Mouse (Mus musculus) olfactory bulb, adult 2 months (tissue): ENCODE data around the gene Dcaf8.

Source experiments
- CTCF ChIP-seq: fragments of 200-500 bp; IDR thresholded peaks from 2 replicates; pipeline ENCODE4 v1.5.1; 2012; ENCODE audit warnings: low read depth, mild to moderate bottlenecking, low read length, moderate library complexity; ENCODE audit not compliant: insufficient read depth
- POLR2A ChIP-seq: fragments of 200-500 bp; IDR thresholded peaks from 2 replicates; pipeline ENCODE4 v1.6.1; 2012; ENCODE audit warnings: mild to moderate bottlenecking, low read depth, low read length, moderate library complexity; ENCODE audit not compliant: insufficient read depth

DNA sequence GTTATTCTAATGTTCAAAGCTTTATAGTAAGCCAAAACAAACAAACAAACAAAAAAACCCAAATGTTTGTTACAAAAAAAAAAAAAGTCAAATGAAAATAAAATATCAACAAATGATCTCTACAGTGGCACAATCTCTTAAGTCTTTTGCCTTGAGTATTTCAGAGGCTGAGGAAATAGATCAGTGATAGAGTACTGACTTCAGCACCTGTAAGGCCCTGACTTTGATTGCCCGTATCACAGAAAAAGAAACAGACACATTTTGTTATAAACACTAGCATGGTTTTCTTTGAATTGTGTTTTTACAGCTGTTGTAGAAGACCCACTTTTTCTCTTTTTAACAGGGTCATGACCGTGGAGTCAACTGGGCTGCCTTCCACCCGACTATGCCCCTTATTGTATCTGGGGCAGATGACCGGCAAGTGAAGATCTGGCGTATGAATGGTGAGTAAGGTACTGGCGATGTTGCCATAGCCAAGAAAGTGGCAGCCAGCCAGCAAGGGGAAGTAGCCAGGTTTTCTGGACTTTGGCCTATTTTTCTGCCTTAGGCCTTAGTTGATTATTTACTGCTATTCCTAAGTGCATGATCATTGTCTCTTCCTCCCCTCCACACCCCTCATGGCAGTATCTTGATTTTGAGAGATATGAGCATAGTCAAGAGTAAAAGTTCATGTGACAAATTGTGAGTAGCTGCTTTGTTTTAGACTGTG is 48.4 kb upstream of the Dcaf8 start:
- TF ChIP-seq CTCF, result no peak
- no peak for TF ChIP-seq POLR2A
